Mouse (Mus musculus) gonadal fat pad, adult 2 months (tissue): ENCODE results near the gene Cog5. TPM values are rescaled to one million over a fixed set of nuclear protein-coding genes. Genes with fewer than 3 reads are reported as not detected.

Experiments
- DNase-seq: peaks from one replicate; pipeline ENCODE4 v3.0.0-alpha.2; 2012; ENCODE audit warnings: low read depth
- polyA plus RNA-seq: library from polyadenylated mRNA; depleted of rRNA; stranded (reverse); fragments of >200 nt; gene quantifications from 2 replicates; pipeline ENCODE4 v1.2.3, GENCODE M21; 2012

Gene Cog5
- polyA plus RNA-seq, 1 experiment: 25.6 TPM

- DNase-seq: no peak
Measured at GRCm38 (mm10) chr12:31937613-31938012, 282.9 kb downstream of the Cog5 start.

- no peak for DNase-seq
Measured at GRCm38 (mm10) chr12:31938391-31938997, 283.8 kb downstream of the Cog5 start.

GRCm38 (mm10) chr12:31939026-31939425 is 284.4 kb downstream of the Cog5 start:
- no peak for DNase-seq

- DNase-seq: no peak
Measured at GRCm38 (mm10) chr12:31943020-31943654, 288.5 kb downstream of the Cog5 start.

- DNase-seq: no peak
Measured at GRCm38 (mm10) chr12:31944405-31944804, 289.7 kb downstream of the Cog5 start.

GRCm38 (mm10) chr12:31947476-31947875 is 292.8 kb downstream of the Cog5 start:
- no peak for DNase-seq

- DNase-seq: no peak
Measured at GRCm38 (mm10) chr12:31948101-31949000, 293.7 kb downstream of the Cog5 start.

GRCm38 (mm10) chr12:31949193-31949741 is 294.6 kb downstream of the Cog5 start:
- DNase-seq: peak; percentile 67

- DNase-seq: peak; percentile 100
Measured at GRCm38 (mm10) chr12:31949759-31950658, 295.3 kb downstream of the Cog5 start, which contains the start of gene Hbp1. Gene Hbp1 (minus strand): TSS chr12:31950535.

- DNase-seq: no peak
Measured at GRCm38 (mm10) chr12:31950659-31951031, 296.0 kb downstream of the Cog5 start.

- DNase-seq: no peak
Measured at GRCm38 (mm10) chr12:31955843-31956242, 301.2 kb downstream of the Cog5 start.

- DNase-seq: no peak
Measured at GRCm38 (mm10) chr12:31964074-31964473, 309.4 kb downstream of the Cog5 start.

GRCm38 (mm10) chr12:31965517-31966212 is 311.0 kb downstream of the Cog5 start:
- DNase-seq: no peak

- DNase-seq: no peak
Measured at GRCm38 (mm10) chr12:31966405-31966804, 311.7 kb downstream of the Cog5 start.

- no peak for DNase-seq
Measured at GRCm38 (mm10) chr12:31967536-31967935, 312.9 kb downstream of the Cog5 start.

- no peak for DNase-seq
Measured at GRCm38 (mm10) chr12:31969111-31969510, 314.4 kb downstream of the Cog5 start.

- DNase-seq: no peak
Measured at GRCm38 (mm10) chr12:31971547-31971946, 316.9 kb downstream of the Cog5 start.

GRCm38 (mm10) chr12:31973473-31974172 is 319.0 kb downstream of the Cog5 start:
- peak; percentile 66 for DNase-seq

- no peak for DNase-seq
Measured at GRCm38 (mm10) chr12:31976544-31976943, 321.9 kb downstream of the Cog5 start.

- DNase-seq: no peak
Measured at GRCm38 (mm10) chr12:31977613-31978195, 323.0 kb downstream of the Cog5 start.
